Mouse (Mus musculus): ENCODE results near the gene Phf7. TPM values are rescaled to one million over a fixed set of nuclear protein-coding genes. Genes with fewer than 3 reads are reported as not detected.
A peak's percentile ranks its signal among the peaks of the same experiment; 100 is the strongest.

Phf7 gene
- polyA plus RNA-seq, 1 experiment from 2014 or later, result 11.3 TPM

GRCm38 (mm10) chr14:31226978-31227377, 24.1 kb downstream of the Phf7 start:
- no peak overlapping the region for H3K4me3 ChIP-seq
- peaks cover 22% of the 10 kb centered on the region; the same call in 1 of the 2 replicates for H3K4me1 ChIP-seq
- H3K9me3 ChIP-seq (replicated peaks), result no peaks in the 10 kb centered on the region
- H3K36me3 ChIP-seq, result no peaks in the 10 kb centered on the region
- H3K27me3 ChIP-seq (ENCODE audit: low read depth, poor library complexity, severe bottlenecking), result no peaks in the 10 kb centered on the region
- WGBS, result 88% methylated on average over 4 of the region's 4 CpGs
- peak overlapping the region; percentile 42; the same call in 1 of the 2 replicates for H3K27ac ChIP-seq
- DNase-seq (ENCODE audit: low spot score), result no peak

GRCm38 (mm10) chr14:31217666-31218065, 33.5 kb downstream of the Phf7 start, which contains the start of gene Sema3g:
Gene Sema3g, plus strand, starts transcription at chr14:31217860.
- Histone ChIP-seq H3K27me3 (ENCODE audit: low read depth, poor library complexity, severe bottlenecking) (no peaks in the 10 kb centered on the region), H3K27ac (peak within 1 kb of the TSS; percentile 57), H3K9me3 (replicated peaks) (no peaks in the 10 kb centered on the region), H3K4me3 (peak within 1 kb of the TSS; percentile 9; the same call in 1 of the 2 replicates), H3K4me1 (peaks cover 32% of the 10 kb centered on the region), H3K36me3 (no peaks in the 10 kb centered on the region)
- peak; percentile 67 for DNase-seq (ENCODE audit: low spot score)
- WGBS, result 10% methylated on average over 11 of the region's 11 CpGs

- whole genome bisulfite sequencing, result 90% methylated on average over 2 of the region's 2 CpGs
- no peak for DNase-seq (ENCODE audit: low spot score)
- Histone ChIP-seq H3K9me3 (replicated peaks) (no peaks in the 10 kb centered on the region), H3K36me3 (no peaks in the 10 kb centered on the region), H3K4me3 (peak within 1 kb of the TSS; percentile 22; the same call in 1 of the 2 replicates), H3K4me1 (peaks cover 32% of the 10 kb centered on the region), H3K27ac (peak within 1 kb of the TSS; percentile 57), H3K27me3 (ENCODE audit: low read depth, poor library complexity, severe bottlenecking) (no peaks in the 10 kb centered on the region)
These were observed 34.3 kb downstream of the Phf7 start, which contains the start of gene Nisch for GRCm38 (mm10) chr14:31216846-31217245. Gene Nisch, minus strand, starts transcription at chr14:31216946.

- Histone ChIP-seq H3K4me3 (peak overlapping the region; percentile 22), H3K9me3 (replicated peaks) (no peaks in the 10 kb centered on the region)
These were observed 35.7 kb downstream of the Phf7 start for GRCm38 (mm10) chr14:31215157-31216002.

GRCm38 (mm10) chr14:31214684-31215083, 36.4 kb downstream of the Phf7 start:
- DNase-seq (ENCODE audit: low spot score), result no peak
- no peak overlapping the region for H3K4me3 ChIP-seq
- H3K4me1 ChIP-seq, result peaks cover 19% of the 10 kb centered on the region
- no peak overlapping the region for H3K27ac ChIP-seq
- no peaks in the 10 kb centered on the region for H3K36me3 ChIP-seq
- WGBS, result 86% methylated on average over 3 of the region's 3 CpGs
- H3K9me3 ChIP-seq (replicated peaks), result no peaks in the 10 kb centered on the region
- H3K27me3 ChIP-seq (ENCODE audit: low read depth, poor library complexity, severe bottlenecking), result no peaks in the 10 kb centered on the region

More at GRCm38 (mm10) chr14:31215157-31216002, 35.7 kb downstream of the Phf7 start:
- Histone ChIP-seq H3K27me3 (ENCODE audit: low read depth, poor library complexity, severe bottlenecking) (no peaks in the 10 kb centered on the region), H3K36me3 (no peaks in the 10 kb centered on the region), H3K4me1 (peaks cover 20% of the 10 kb centered on the region), H3K27ac (0 out of 2 replicates have a peak overlapping the region, but pooled peaks have one; percentile 31)
- DNase-seq (ENCODE audit: low spot score), result peak; percentile 68
- WGBS, result 36% methylated on average over 15 of the region's 15 CpGs

- peaks cover 19% of the 10 kb centered on the region for H3K4me1 ChIP-seq
- no peaks in the 10 kb centered on the region for H3K9me3 ChIP-seq (replicated peaks)
- H3K4me3 ChIP-seq, result no peak overlapping the region
- DNase-seq (ENCODE audit: low spot score), result no peak
- WGBS, result 74% methylated on average over 8 of the region's 8 CpGs
- no peaks in the 10 kb centered on the region for H3K27me3 ChIP-seq (ENCODE audit: low read depth, poor library complexity, severe bottlenecking)
- no peaks in the 10 kb centered on the region for H3K36me3 ChIP-seq
- H3K27ac ChIP-seq, result no peak overlapping the region
These were observed 37.2 kb downstream of the Phf7 start for GRCm38 (mm10) chr14:31213868-31214267.

GRCm38 (mm10) chr14:31212499-31212898, 38.6 kb downstream of the Phf7 start:
- 74% methylated on average over 3 of the region's 3 CpGs for WGBS
- Histone ChIP-seq H3K27ac (no peak overlapping the region), H3K4me1 (peaks cover 13% of the 10 kb centered on the region)

GRCm38 (mm10) chr14:31211854-31212253, 39.3 kb downstream of the Phf7 start:
- Histone ChIP-seq H3K27me3 (ENCODE audit: low read depth, poor library complexity, severe bottlenecking) (no peaks in the 10 kb centered on the region), H3K36me3 (no peaks in the 10 kb centered on the region), H3K4me1 (peaks cover 13% of the 10 kb centered on the region), H3K27ac (no peak overlapping the region), H3K4me3 (no peak overlapping the region), H3K9me3 (replicated peaks) (no peaks in the 10 kb centered on the region)
- 90% methylated on average over 6 of the region's 6 CpGs for WGBS
- DNase-seq (ENCODE audit: low spot score), result no peak

More at GRCm38 (mm10) chr14:31212499-31212898, 38.6 kb downstream of the Phf7 start:
- H3K27me3 ChIP-seq (ENCODE audit: low read depth, poor library complexity, severe bottlenecking), result no peaks in the 10 kb centered on the region
- no peak overlapping the region for H3K4me3 ChIP-seq
- DNase-seq (ENCODE audit: low spot score), result no peak
- no peaks in the 10 kb centered on the region for H3K9me3 ChIP-seq (replicated peaks)
- no peaks in the 10 kb centered on the region for H3K36me3 ChIP-seq

GRCm38 (mm10) chr14:31209133-31209557, 42.0 kb downstream of the Phf7 start:
- no peak for DNase-seq (ENCODE audit: low spot score)
- 86% methylated on average over 4 of the region's 4 CpGs for WGBS

GRCm38 (mm10) chr14:31208084-31208483, 43.0 kb downstream of the Phf7 start, which contains the start of gene Tnnc1:
Gene Tnnc1, plus strand, starts transcription at chr14:31208312.
- Histone ChIP-seq H3K36me3 (peaks cover 20% of the 10 kb centered on the region), H3K27ac (peak within 1 kb of the TSS; percentile 97; the same call in 1 of the 2 replicates), H3K4me3 (peak within 1 kb of the TSS; percentile 85), H3K27me3 (ENCODE audit: low read depth, poor library complexity, severe bottlenecking) (no peaks in the 10 kb centered on the region), H3K9me3 (replicated peaks) (no peaks in the 10 kb centered on the region), H3K4me1 (peaks cover 21% of the 10 kb centered on the region)
- WGBS, result 69% methylated on average over 2 of the region's 2 CpGs
- no peak for DNase-seq (ENCODE audit: low spot score)

More at GRCm38 (mm10) chr14:31209133-31209557, 42.0 kb downstream of the Phf7 start:
- Histone ChIP-seq H3K9me3 (replicated peaks) (no peaks in the 10 kb centered on the region), H3K27me3 (ENCODE audit: low read depth, poor library complexity, severe bottlenecking) (no peaks in the 10 kb centered on the region), H3K4me1 (peaks cover 21% of the 10 kb centered on the region), H3K27ac (no peak overlapping the region), H3K36me3 (peaks cover 10% of the 10 kb centered on the region), H3K4me3 (no peak overlapping the region)

- peaks cover 21% of the 10 kb centered on the region for H3K4me1 ChIP-seq
- H3K9me3 ChIP-seq (replicated peaks), result no peaks in the 10 kb centered on the region
- WGBS, result 84% methylated on average over 13 of the region's 13 CpGs
- peak overlapping the region; percentile 85 for H3K4me3 ChIP-seq
- H3K27me3 ChIP-seq (ENCODE audit: low read depth, poor library complexity, severe bottlenecking), result no peaks in the 10 kb centered on the region
- DNase-seq (ENCODE audit: low spot score), result no peak
- peak overlapping the region; percentile 97 for H3K27ac ChIP-seq
- H3K36me3 ChIP-seq, result peaks cover 29% of the 10 kb centered on the region
These were observed 43.9 kb downstream of the Phf7 start for GRCm38 (mm10) chr14:31207070-31207830.

GRCm38 (mm10) chr14:31206472-31206981, 44.6 kb downstream of the Phf7 start:
- Histone ChIP-seq H3K36me3 (peaks cover 36% of the 10 kb centered on the region), H3K4me3 (peak overlapping the region; percentile 85), H3K4me1 (peaks cover 21% of the 10 kb centered on the region), H3K9me3 (replicated peaks) (no peaks in the 10 kb centered on the region), H3K27ac (peak overlapping the region; percentile 97), H3K27me3 (ENCODE audit: low read depth, poor library complexity, severe bottlenecking) (no peaks in the 10 kb centered on the region)
- peak; percentile 99 for DNase-seq (ENCODE audit: low spot score)
- WGBS, result under 1% methylated on average over 47 of the region's 48 CpGs
